Mouse (Mus musculus) forebrain, embryonic 15.5 days (tissue): ENCODE measurements around the gene Nhlrc4. TPM values are rescaled to one million over a fixed set of nuclear protein-coding genes. Genes with fewer than 3 reads are reported as not detected.

ENCODE experiments used
- ATAC-seq: fragments of 200-750 bp; cut with Nextera tagmentation; replicated peaks from 2 replicates; pipeline ENCODE4 v1.8.0; 2017; ENCODE audit warnings: mild to moderate bottlenecking, moderate TSS enrichment, moderate library complexity
- H3K27ac ChIP-seq: fragments of 300-500 bp; sonication (generic); replicated peaks from 2 replicates; pipeline ENCODE4 v1.5.1; 2015; ENCODE audit warnings: mild to moderate bottlenecking, inconsistent platforms
- H3K27me3 ChIP-seq: fragments of 300-500 bp; sonication (generic); 2 replicates; pipeline ENCODE4 v1.6.1; 2015; ENCODE audit warnings: inconsistent platforms
- H3K36me3 ChIP-seq: fragments of 300-500 bp; sonication (generic); 2 replicates; pipeline ENCODE4 v1.6.1; 2015; ENCODE audit warnings: mild to moderate bottlenecking, inconsistent platforms
- H3K4me1 ChIP-seq: fragments of 300-500 bp; sonication (generic); 2 replicates; pipeline ENCODE4 v1.6.1; 2015; ENCODE audit warnings: inconsistent platforms
- H3K4me2 ChIP-seq: fragments of 300-500 bp; sonication (generic); replicated peaks from 2 replicates; pipeline ENCODE4 v1.6.1; 2015; ENCODE audit warnings: mild to moderate bottlenecking, inconsistent platforms
- H3K4me3 ChIP-seq: fragments of 300-500 bp; sonication (generic); 2 replicates; pipeline ENCODE4 v1.5.1; 2015; ENCODE audit warnings: mild to moderate bottlenecking, inconsistent platforms
- H3K9ac ChIP-seq: fragments of 300-500 bp; sonication (generic); replicated peaks from 2 replicates; pipeline ENCODE4 v1.6.1; 2015; ENCODE audit warnings: mild to moderate bottlenecking, inconsistent platforms
- H3K9me3 ChIP-seq: fragments of 300-500 bp; sonication (generic); 2 replicates; pipeline ENCODE4 v1.6.1; 2016; ENCODE audit warnings: inconsistent platforms
- WGBS: fragments of 180-500 bp; shearing (Covaris S2); methylation state at CpG from one replicate; pipeline ENCODE4 v1.1.7; 2015; ENCODE audit warnings: mixed read lengths; 5-methylcytosine and 5-hydroxymethylcytosine counted together
- polyA plus RNA-seq: library from polyadenylated mRNA; unstranded; fragments of >200 nt; fragmentation: Nextera tagmentation; extraction: Ambion mirVana; gene quantifications from 2 replicates; pipeline ENCODE4 v1.2.1, GENCODE M21; 2015

Nhlrc4 gene
- polyA plus RNA-seq, 1 experiment from 2014 or later: not detected

- 82% methylated on average over 8 of the region's 8 CpGs for WGBS
- no peak overlapping the region for H3K4me2 ChIP-seq
- H3K9ac ChIP-seq: no peak overlapping the region
Measured at GRCm38 (mm10) chr17:25916931-25917647, 27.7 kb downstream of the Nhlrc4 start.

GRCm38 (mm10) chr17:25914295-25914694 lies 30.5 kb downstream of the Nhlrc4 start:
- Histone ChIP-seq H3K27me3 (no peaks in the 10 kb centered on the region), H3K9ac (no peak overlapping the region), H3K36me3 (0 out of 2 replicates have a peak, but pooled peaks cover 8% of the 10 kb centered on the region), H3K4me3 (no peak overlapping the region), H3K9me3 (no peaks in the 10 kb centered on the region), H3K4me2 (no peak overlapping the region), H3K4me1 (peaks cover 23% of the 10 kb centered on the region), H3K27ac (no peak overlapping the region)
- no peak for ATAC-seq
- 86% methylated on average over 4 of the region's 4 CpGs for WGBS

More at GRCm38 (mm10) chr17:25916931-25917647, 27.7 kb downstream of the Nhlrc4 start:
- ATAC-seq: no peak
- H3K36me3 ChIP-seq: 0 out of 2 replicates have a peak, but pooled peaks cover 6% of the 10 kb centered on the region
- H3K27me3 ChIP-seq: no peaks in the 10 kb centered on the region
- H3K9me3 ChIP-seq: no peaks in the 10 kb centered on the region
- no peak overlapping the region for H3K4me3 ChIP-seq
- no peak overlapping the region for H3K27ac ChIP-seq
- peaks cover 28% of the 10 kb centered on the region for H3K4me1 ChIP-seq

- H3K36me3 ChIP-seq: 0 out of 2 replicates have a peak, but pooled peaks cover 8% of the 10 kb centered on the region
- no peaks in the 10 kb centered on the region for H3K9me3 ChIP-seq
- H3K4me2 ChIP-seq: no peak overlapping the region
- H3K4me1 ChIP-seq: peaks cover 22% of the 10 kb centered on the region
- H3K4me3 ChIP-seq: no peak overlapping the region
- ATAC-seq: no peak
- H3K27me3 ChIP-seq: no peaks in the 10 kb centered on the region
- no peak overlapping the region for H3K27ac ChIP-seq
- WGBS: 86% methylated on average over 1 of the region's 1 CpGs
- no peak overlapping the region for H3K9ac ChIP-seq
Measured at GRCm38 (mm10) chr17:25913877-25914275, 30.9 kb downstream of the Nhlrc4 start.

- Histone ChIP-seq H3K9ac (no peak overlapping the region), H3K4me2 (no peak overlapping the region), H3K36me3 (0 out of 2 replicates have a peak, but pooled peaks cover 8% of the 10 kb centered on the region), H3K27ac (no peak overlapping the region), H3K27me3 (no peaks in the 10 kb centered on the region), H3K4me1 (peaks cover 16% of the 10 kb centered on the region), H3K9me3 (no peaks in the 10 kb centered on the region), H3K4me3 (no peak overlapping the region)
- no peak for ATAC-seq
- WGBS: 93% methylated on average over 14 of the region's 14 CpGs
Measured at GRCm38 (mm10) chr17:25913186-25913876, 31.4 kb downstream of the Nhlrc4 start.

- ATAC-seq: no peak
- WGBS: 92% methylated on average over 4 of the region's 4 CpGs
- Histone ChIP-seq H3K9me3 (no peaks in the 10 kb centered on the region), H3K4me1 (peaks cover 1% of the 10 kb centered on the region), H3K27me3 (no peaks in the 10 kb centered on the region), H3K9ac (no peak overlapping the region), H3K4me2 (no peak overlapping the region), H3K4me3 (no peak overlapping the region), H3K36me3 (0 out of 2 replicates have a peak, but pooled peaks cover 6% of the 10 kb centered on the region), H3K27ac (no peak overlapping the region)
Measured at GRCm38 (mm10) chr17:25911816-25912215, 32.9 kb downstream of the Nhlrc4 start.

- no peaks in the 10 kb centered on the region for H3K27me3 ChIP-seq
- WGBS: 81% methylated on average over 2 of the region's 2 CpGs
- no peak overlapping the region for H3K4me2 ChIP-seq
- no peak overlapping the region for H3K9ac ChIP-seq
- no peaks in the 10 kb centered on the region for H3K4me1 ChIP-seq
- no peak overlapping the region for H3K4me3 ChIP-seq
- no peak overlapping the region for H3K27ac ChIP-seq
- 0 out of 2 replicates have a peak, but pooled peaks cover 3% of the 10 kb centered on the region for H3K36me3 ChIP-seq
- ATAC-seq: no peak
- H3K9me3 ChIP-seq: no peaks in the 10 kb centered on the region
Measured at GRCm38 (mm10) chr17:25907640-25908039, 37.1 kb downstream of the Nhlrc4 start.

GRCm38 (mm10) chr17:25903061-25903460 lies 41.7 kb downstream of the Nhlrc4 start:
- no peak overlapping the region for H3K9ac ChIP-seq
- no peak overlapping the region for H3K4me2 ChIP-seq
- H3K27me3 ChIP-seq: no peaks in the 10 kb centered on the region
- no peak overlapping the region for H3K27ac ChIP-seq
- 90% methylated on average over 3 of the region's 3 CpGs for WGBS
- ATAC-seq: no peak
- H3K4me1 ChIP-seq: no peaks in the 10 kb centered on the region
- no peaks in the 10 kb centered on the region for H3K36me3 ChIP-seq
- no peaks in the 10 kb centered on the region for H3K9me3 ChIP-seq
- H3K4me3 ChIP-seq: no peak overlapping the region

- H3K4me1 ChIP-seq: no peaks in the 10 kb centered on the region
- WGBS: 94% methylated on average over 1 of the region's 1 CpGs
- ATAC-seq: no peak
Measured at GRCm38 (mm10) chr17:25900193-25900592, 44.6 kb downstream of the Nhlrc4 start.

GRCm38 (mm10) chr17:25895891-25896290 lies 48.9 kb downstream of the Nhlrc4 start:
- H3K9me3 ChIP-seq: no peaks in the 10 kb centered on the region
- H3K9ac ChIP-seq: no peak overlapping the region
- no peak overlapping the region for H3K4me3 ChIP-seq
- no peaks in the 10 kb centered on the region for H3K36me3 ChIP-seq
- 72% methylated on average over 12 of the region's 12 CpGs for WGBS
- no peak overlapping the region for H3K27ac ChIP-seq
- peaks cover 6% of the 10 kb centered on the region for H3K4me1 ChIP-seq
- H3K27me3 ChIP-seq: no peaks in the 10 kb centered on the region
- ATAC-seq: no peak
- H3K4me2 ChIP-seq: no peak overlapping the region

More at GRCm38 (mm10) chr17:25900193-25900592, 44.6 kb downstream of the Nhlrc4 start:
- Histone ChIP-seq H3K9ac (no peak overlapping the region), H3K4me3 (no peak overlapping the region), H3K4me2 (no peak overlapping the region), H3K27ac (no peak overlapping the region), H3K9me3 (no peaks in the 10 kb centered on the region), H3K36me3 (no peaks in the 10 kb centered on the region), H3K27me3 (no peaks in the 10 kb centered on the region)

GRCm38 (mm10) chr17:25895415-25895814 lies 49.3 kb downstream of the Nhlrc4 start:
- Histone ChIP-seq H3K4me3 (no peak overlapping the region), H3K4me1 (peaks cover 6% of the 10 kb centered on the region), H3K4me2 (no peak overlapping the region), H3K9me3 (no peaks in the 10 kb centered on the region), H3K27me3 (no peaks in the 10 kb centered on the region), H3K27ac (no peak overlapping the region), H3K9ac (no peak overlapping the region), H3K36me3 (0 out of 2 replicates have a peak, but pooled peaks cover 3% of the 10 kb centered on the region)
- WGBS: 33% methylated on average over 2 of the region's 2 CpGs
- no peak for ATAC-seq

GRCm38 (mm10) chr17:25893975-25894617 lies 50.7 kb downstream of the Nhlrc4 start:
- WGBS: 37% methylated on average over 2 of the region's 2 CpGs
- peak; percentile 84 for ATAC-seq
- H3K36me3 ChIP-seq: peaks cover 8% of the 10 kb centered on the region; the same call in 1 of the 2 replicates
- H3K27ac ChIP-seq: peak overlapping the region; percentile 67
- no peak overlapping the region for H3K9ac ChIP-seq
- H3K4me1 ChIP-seq: peaks cover 6% of the 10 kb centered on the region
- H3K9me3 ChIP-seq: no peaks in the 10 kb centered on the region
- H3K4me3 ChIP-seq: no peak overlapping the region
- H3K27me3 ChIP-seq: no peaks in the 10 kb centered on the region
- H3K4me2 ChIP-seq: no peak overlapping the region
